Mouse (Mus musculus) lung, postnatal 25 days (tissue): Measurements from ENCODE around the gene Frrs1.
"Not testable (repeated sequence)": the region's sequence is repeated elsewhere in the genome, so short reads cannot be mapped to it uniquely, and the experiment has no call there.

Source experiments
- DNase-seq: peaks from one replicate; pipeline ENCODE4 v3.0.0; 2022; ENCODE audit warnings: low spot score

The Frrs1 gene

DNA sequence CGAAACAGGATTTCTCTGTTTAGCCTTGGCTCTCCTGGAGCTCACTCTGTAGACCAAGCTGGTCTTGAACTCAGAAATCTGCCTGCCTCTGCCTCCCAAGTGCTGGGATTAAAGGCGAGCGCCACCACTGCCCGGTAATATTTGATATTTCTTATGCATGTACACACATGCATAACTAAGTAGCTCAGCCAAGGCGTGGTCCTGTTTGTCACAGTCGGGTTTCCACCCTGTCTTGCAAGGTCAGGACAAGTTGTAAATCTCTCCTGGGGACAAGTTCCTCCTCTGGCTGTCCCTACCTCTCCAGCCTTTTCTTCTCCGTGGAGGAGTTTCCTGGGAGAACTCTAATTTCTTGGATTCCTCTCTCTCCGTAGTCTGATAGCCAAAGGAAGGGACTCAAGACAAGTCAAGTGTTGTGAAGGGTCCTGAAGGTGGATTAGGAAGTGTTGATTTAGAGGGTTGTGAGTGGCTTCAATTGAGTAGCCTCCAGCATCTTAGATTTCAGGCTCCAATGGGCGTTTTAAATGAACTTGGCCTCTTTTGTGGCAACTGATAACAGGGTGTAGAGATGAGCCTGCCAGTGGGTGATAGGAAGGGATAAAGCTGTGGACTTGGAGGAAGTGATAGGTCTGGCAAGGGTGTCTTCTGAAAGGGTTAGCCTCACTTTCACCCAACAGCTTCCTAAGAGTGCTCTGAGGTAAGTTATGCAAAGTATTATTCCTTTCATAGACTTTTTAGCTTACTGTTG, at the start of gene Frrs1:
Gene Frrs1, plus strand, starts transcription at position 524 of the 745 bp plus-strand sequence.
- DNase-seq, result no peak

DNA sequence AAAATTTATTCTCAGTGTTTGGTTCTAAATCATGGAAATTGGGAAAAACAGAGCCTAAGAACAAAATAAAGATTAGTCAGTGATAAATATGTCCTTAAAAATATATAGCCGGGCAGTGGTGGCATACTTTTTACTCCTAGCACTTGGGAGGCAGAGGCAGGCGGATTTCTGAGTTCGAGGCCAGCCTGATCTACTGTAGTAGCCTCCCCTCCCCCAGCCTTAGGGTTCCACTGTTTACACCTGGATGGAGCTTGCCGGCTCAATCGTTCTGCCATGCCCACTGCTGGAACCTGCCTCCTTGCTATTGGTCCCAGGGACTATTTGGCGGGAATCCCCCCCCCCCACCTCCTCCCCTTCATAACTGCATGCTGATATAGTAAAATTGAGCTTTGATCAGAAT, 48.9 kb upstream of the Frrs1 start:
- DNase-seq, result not testable (repeated sequence)

DNA sequence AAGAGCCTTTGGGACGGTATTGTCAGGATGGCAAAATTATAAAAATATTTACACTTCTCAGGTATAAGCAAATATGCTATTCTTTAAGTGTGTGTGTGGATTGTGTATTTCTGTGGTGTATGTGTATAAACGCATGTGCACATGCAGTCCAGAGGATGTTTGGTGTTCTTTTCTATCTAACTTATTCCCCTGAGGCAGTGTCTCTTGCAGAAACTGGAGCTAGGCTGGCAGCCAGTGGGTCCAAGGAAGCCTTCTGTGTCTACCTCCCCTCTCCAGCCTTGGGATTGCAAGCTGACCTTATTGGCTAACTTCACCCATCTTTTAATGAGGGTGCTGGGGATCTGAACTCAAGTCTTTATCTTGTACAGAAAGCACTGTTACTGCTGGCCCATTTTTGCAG, 46.3 kb upstream of the Frrs1 start:
- no peak for DNase-seq

DNA sequence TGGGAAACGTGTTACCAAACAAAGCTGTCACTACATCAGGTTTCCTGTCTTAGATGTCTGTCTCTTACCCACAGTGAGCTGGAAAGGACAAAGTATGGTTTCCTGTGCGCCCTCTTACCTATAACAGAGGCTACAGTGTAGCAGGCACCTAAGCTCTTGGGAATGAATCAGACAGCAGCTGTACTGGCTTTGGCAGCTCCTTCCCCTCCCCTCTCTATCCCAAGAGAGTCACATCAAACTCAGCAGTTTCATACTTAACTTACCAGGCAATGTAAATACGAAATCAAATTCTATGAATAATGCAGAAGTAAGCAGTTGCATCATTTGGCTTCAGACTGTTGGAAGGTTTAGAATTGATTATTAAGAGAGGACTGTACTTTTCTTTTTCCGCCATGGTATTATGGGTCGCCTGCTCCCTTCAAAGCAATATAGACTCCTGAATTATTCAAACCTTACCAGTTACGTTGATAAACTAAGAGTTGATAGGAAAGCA, 43.9 kb upstream of the Frrs1 start:
- no peak for DNase-seq

DNA sequence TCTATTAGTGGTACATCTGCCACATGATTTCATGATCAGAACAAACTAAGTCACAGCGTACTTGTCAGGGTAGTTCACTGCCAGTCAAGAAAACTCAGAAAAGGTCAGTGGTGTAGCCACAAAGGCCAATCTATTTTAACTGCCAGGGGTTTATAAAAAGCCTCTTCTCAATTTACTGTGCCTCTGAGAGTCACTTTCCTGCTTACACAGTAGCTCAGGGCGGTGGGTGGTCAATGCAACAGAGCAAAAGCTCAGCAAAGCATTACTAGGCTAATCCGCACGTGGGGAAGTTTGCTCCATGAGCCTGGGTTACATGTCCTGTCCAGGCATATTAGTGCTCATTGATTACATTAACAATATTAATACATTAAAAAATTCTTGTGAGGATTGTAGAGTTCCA, 43.3 kb upstream of the Frrs1 start:
- DNase-seq, result no peak

DNA sequence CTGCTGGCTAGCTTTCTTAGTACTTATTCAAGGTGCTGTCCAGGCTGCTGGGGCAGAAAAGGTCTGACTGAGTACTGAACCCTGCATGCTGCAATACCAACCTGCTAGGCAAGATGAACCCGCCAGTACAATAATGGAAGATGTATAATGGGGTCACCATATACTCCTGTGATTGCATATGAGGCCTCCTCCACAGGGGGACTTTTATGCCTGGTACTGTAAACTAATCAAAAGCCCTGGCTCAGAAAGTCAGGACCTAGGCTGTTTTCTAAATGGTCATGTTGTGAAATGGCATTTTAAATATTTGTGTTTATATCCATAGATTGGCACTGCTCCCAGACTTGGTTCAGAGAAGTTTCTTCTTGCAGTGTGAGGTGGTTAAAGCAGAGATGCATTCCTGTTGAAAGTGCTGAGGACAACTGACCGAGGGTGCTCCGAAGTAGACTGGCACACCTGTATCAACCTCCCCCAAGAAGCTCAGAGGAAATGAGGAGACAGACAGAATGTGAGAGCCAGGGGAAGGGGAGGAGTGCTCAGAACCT, 42.5 kb upstream of the Frrs1 start:
- DNase-seq, result no peak

DNA sequence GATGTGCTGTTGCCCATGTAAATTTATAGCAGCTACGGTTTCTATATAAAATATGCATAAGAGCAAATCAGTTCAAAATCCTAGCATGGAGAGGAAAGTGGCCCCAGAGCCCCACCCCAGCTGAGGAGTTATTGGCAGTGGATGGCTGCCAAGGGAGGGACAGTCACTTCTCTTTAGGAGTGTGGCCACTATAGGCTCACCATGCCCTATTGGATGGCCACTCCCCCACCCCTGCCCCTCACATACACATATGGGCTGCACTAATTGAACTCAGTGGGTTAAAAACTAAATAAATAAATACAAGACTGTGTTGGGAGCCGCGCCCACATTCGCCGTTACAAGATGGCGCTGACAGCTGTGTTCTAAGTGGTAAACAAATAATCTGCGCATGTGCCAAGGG, 42.0 kb upstream of the Frrs1 start:
- DNase-seq, result no peak

DNA sequence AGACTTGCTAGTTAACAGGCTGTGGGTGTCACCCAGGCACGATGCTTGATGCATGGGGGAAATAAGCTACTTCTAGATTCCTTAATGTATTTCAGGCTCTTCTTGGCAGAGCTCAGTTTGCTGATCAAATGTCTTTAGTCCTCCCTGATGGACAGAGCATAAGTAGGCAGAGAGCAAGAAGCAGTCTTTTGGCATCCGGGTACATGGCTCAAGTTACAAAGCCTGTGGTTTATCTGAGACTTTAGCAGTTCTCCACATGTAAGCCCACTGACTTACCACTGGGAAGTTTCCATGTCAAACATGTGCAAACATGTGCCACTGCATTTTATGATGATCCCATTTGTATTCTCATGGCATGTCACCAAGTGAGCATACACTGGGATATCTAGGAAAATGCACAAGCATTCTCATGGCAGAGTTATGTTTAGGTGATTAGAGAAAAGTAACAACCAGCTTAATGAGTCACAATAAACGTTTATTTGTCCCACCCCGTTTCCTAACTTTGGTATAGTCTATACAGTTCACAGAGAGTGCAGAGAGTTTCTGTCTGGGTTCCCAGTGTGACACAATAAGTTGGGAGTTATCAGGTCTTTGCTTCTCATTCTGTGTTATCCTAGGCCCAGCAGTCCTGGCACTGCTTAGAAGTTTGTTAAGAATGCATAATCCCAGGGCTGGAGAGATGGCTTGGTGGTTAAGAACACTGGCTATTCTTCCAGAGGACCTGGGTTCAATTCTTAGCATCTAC, 32.6 kb upstream of the Frrs1 start:
- DNase-seq, result no peak

DNA sequence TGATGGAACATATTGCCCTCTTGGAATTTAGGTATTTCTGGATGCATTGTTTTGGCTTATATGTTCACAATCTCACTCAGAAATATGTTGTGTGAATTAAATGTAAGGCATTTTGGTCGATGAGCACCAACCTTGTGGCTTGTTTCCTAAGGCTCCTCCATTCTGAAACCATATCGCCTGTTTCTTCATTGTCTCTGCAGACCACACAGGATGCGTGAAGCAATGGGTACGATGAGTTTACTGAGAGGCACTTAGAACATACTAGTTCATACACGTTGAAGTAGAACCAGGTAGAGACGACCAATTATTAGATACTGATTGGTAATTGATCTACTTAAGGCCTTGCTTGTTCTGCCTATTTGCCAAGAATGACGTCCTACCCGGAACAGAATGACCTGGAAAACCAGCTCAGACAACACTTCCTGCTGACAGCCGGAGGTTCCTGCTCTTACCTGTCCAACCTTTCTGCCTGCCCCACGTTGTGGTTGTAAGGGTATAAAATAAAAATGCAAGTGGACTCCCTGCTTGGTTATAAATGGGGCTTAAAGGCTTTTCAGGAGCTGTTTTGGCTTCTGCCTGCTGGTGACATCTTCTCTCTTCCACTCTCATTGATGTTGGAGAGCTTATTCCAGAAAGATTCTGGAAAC, 29.9 kb upstream of the Frrs1 start:
- DNase-seq, result no peak

DNA sequence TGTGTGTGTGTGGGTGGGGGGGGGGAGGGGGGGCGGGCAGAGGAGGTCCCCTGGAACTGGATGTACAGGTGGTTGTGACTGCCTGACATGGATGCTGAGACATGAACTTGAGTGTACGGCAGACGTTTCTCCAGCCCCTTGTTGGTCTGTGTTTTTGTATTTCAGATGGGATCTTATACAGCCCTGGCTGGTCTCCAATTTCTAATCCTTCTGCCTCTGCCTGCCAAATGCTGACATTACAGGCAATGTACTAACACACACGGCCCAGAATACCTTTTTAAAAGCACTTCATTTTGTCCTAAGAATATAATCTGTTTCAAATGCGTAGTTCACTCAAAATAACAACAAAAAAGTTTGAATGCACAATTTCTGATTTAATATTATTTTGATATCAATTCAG, 27.9 kb upstream of the Frrs1 start:
- DNase-seq, result no peak

DNA sequence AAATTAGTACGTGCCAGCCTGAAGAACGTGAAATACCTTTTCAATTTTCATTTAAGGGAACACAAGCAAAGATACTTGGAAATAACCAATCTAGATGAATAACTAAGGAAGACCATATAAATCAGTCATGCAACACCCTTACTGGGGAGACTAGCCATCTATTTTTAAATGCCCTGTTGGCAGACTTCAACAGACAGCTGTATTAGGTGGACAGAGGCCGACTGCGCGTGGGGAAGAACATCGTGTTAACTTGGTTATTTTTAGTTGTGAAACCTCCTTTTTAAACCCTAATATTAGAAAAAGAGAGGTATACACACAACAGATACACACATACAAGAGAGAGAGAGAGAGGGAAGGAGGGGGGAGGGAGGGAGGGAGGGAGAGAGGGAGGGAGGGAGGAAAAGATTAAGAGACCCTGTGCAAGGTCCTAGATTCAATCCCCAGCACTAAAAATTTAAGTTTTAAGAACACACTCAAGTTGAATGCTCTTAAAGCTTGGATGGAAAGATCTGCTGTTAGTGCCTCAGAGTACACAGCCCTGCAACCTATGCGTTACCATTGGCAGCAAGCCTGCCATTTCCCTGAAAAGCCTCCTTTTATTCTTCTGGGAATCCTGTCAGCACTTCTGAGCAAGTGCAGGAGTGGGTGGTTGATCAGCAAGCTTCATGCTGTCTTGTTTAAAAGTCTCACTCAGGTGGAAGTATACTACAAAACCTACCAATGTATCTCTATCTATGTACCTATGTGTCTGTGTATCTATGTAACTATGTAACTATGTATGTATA, 26.5 kb upstream of the Frrs1 start:
- no peak for DNase-seq

DNA sequence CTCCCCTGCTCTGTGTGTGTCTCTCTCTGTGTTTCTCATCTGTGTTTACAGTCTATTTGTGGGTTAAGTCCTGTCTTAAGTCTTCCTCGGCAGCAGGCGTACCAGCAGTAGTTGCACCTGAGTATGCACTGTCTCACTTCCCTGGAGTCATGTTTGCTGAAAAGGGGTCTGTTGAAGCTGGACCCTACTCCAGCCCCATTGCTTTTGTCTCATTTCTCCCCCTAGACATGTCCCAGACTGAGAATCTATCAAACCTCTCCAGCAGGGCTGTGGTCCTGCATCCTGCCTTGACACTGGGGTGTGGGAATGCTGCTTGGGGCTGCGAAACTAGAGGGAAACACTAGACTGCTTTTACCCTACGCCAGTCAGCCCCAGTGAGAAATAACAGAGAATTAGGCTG, 25.8 kb upstream of the Frrs1 start:
- no peak for DNase-seq

DNA sequence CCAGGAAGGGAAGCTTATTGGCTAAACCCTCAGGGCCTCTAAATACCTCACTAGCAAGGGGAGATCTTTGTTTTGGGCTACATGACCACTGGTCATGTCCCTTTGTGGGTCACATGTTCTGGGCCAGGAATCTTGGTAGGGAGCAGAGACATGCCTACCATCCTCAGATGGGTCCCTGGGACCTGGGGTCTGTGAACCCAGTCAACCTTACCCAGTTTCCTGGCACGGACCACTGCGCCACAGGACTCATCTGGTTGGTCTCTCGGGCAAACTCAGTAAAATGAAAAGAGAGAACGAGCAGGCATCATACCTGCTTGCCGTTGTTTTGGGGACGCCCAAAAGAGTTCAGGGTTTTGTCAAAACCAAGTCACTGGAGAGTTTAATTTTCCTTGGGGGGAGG, 25.0 kb upstream of the Frrs1 start:
- no peak for DNase-seq

DNA sequence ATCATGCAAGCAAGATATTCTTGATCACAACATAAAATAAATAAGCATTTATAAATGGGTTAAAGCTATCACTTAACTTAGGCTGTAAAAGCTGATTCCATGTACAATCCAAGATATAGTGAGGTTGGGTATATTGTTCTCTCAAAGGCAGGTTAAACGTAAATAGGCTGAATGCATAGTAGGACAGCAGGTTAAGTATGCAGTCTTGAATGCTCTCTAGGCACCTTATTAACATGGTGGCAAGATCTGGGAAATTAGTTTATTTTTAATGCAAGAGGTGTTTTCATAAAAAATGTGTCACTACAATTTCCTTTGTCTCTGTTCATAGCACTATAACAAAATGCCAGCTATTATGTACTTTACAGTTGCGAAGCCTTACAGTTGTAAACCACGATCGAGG, 23.9 kb upstream of the Frrs1 start:
- no peak for DNase-seq

DNA sequence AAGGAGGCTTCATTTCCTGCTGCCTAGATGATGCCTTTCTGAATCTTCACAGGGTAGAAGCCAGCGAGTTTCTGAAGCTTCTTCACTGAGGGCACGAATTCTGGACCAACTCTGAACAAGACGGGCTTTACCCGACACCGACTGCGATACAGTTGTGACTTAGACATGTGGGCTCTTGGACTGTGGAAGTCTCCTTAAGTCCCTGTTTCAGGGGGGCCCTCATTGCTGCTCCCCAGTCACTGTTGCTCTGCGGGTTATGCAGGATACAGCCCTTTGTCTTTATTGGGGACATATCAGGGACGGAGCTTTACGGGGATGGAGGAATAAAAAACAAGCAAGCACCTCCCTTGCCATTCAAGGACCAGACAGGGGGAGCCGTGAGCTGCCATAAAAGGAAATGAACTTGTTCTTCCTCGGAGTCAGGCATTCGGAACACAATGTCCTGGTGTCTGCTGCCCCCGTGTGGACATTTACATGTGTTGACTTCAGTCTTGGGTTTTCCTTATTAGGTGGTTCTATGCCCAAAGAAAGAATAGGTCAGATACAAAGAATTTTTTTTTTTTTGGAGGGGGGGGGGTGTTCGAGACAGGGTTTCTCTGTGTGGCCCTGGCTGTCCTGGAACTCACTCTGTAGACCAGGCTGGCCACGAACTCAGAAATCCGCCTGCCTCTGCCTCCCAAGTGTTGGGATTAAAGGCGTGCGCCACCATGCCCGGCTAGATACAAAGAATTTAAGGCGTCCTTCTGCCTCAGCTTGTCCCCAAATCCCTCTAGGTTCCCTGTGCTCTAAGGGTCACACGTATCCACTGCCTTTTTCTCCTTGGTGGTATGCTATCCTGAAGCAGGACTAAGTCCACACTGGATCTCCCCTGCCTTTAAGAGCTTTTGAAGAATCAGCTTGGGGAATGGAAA, 23.2 kb upstream of the Frrs1 start:
- peak; percentile 88 for DNase-seq

DNA sequence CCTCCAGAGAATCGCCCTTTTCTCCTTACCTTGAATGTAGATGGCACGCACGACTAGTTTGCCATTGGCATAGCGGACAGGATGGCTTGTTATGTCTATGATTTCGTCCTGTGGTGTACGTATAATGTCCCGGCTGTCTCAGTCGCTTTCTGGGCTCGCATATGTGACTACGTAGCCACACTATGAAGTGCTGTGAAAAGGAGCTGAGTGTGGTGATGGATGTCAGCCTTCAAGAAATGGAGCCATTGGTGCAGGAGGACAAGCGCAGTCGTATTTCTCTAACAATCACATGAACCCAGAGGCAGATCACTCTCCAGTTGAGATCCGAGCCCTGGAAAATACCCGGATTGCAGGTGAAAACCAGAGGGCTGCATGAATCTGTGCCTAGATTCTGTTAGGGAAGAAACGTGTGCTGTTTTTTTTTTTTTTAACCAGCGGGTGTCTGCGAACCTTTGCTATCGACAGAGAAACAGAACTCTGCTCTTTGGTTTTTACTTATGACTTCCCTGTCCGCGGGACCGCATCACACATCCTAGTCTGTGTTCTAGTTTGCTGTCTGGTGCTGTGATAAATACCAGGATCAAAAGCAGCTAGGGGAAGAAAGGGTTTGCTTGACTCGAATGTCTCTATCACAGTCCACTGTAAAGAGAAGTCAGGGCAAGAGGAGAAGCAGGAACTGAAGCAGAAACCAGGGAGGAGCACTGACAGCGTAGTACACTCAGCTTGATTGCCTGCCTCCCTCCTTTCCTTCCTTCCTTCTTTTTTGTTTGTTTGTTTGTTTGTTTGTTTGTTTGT, 22.4 kb upstream of the Frrs1 start:
- DNase-seq, result no peak

DNA sequence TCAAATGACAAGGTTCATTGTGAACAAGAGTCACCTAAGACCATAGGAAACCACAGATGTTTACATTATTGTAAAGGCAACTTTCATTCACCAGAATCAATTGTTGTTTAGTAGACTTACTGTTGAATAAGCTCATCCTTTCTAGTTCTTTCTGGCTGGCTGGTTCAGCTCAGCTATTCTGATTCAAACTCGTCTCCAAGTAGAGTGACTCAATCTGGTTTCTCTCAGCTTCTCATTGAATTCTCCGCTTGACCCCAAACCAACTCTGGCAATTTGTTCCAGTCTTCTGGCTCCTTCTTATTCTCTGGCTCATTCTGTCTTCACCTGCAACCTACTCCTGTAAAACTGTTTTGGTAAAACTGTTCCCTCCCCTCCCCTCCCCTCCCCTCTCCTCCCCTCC, 18.0 kb upstream of the Frrs1 start:
- DNase-seq, result no peak

DNA sequence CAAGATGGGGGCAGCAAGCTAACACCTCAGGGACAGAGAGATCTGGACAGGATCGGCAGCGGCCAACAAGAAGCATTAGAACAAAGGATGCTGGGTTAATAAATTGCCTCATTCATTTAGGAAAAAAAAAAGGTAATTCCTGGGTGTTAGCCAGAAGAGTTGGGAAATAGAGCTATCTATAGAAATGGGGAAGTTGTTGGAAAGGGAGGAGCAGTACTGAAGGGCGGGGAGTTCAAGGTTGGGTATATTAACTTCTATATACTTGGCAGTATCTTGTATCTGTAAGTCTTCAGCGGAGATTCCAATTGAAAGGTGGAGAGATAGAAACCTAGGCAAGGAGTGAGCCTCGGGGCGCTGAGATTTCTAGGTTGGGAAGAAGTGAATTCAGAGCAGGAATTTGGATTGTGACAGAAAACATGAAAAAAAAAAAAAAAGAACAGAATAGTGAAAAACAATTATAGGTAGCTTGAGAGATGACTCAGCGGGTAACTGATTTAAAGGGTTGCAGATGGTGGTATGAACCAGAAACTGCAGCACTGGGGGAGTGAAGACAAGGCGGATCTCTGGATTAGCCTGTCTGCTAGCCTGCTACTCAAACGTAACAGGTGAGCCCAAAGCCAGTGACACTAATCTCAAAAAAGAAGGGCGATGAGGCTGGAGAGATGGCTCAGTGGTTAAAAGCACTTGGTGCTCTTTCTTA, 14.2 kb upstream of the Frrs1 start:
- DNase-seq, result peak; percentile 38

DNA sequence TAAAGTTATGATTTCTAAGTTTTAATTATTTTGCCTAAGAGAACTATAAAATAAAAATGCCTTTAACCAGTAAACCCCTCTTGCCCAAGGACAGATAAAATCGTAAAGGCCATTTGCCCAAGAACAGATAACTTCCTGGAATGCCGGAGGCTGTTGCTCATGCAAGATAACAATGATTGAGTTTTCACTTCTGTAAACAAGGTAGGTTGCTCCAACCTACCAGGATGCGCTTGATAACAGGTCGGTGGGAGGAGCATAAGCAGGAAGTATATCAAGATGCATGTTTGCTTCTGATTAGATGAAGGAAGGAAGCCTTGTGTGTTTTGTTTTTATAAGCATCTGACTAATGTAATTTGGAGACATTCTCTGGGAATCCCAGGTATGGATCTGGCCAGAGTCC, 13.2 kb upstream of the Frrs1 start:
- DNase-seq, result peak; percentile 23
